Mouse (Mus musculus) bone marrow, adult 2 months (tissue): ENCODE measurements at regions not wholly inside any gene's neighbourhood (a gene's known extent, or its start where the extent isn't known, plus 50 kb on each side); places are given as distances from the start of the nearest gene placed in this dataset.

Experiments
- CTCF ChIP-seq: fragments of 200-500 bp; IDR thresholded peaks from 2 replicates; pipeline ENCODE4 v1.5.1; 2011; ENCODE audit warnings: low read length, control low read depth; ENCODE audit not compliant: control insufficient read depth, insufficient read depth
- POLR2A ChIP-seq: fragments of 200-500 bp; IDR thresholded peaks from 2 replicates; pipeline ENCODE4 v1.6.1; 2011; ENCODE audit warnings: low read depth, mild to moderate bottlenecking, control low read depth, low read length, borderline replicate concordance; ENCODE audit not compliant: control insufficient read depth

- TF ChIP-seq CTCF (no peak), POLR2A (no peak)
Observed at GRCm38 (mm10) chr1:186434782-186435181, 271.0 kb downstream of the Tgfb2 start.
